Mouse (Mus musculus): ENCODE measurements at regions not wholly inside any gene's neighbourhood (a gene's known extent, or its start where the extent isn't known, plus 50 kb on each side); places are given as distances from the start of the nearest gene placed in this dataset.
A peak's percentile ranks its signal among the peaks of the same experiment; 100 is the strongest.

GRCm38 (mm10) chr2:11416122-11416521, 137.8 kb downstream of the Pfkfb3 start:
- DNase-seq = no peak

DNA sequence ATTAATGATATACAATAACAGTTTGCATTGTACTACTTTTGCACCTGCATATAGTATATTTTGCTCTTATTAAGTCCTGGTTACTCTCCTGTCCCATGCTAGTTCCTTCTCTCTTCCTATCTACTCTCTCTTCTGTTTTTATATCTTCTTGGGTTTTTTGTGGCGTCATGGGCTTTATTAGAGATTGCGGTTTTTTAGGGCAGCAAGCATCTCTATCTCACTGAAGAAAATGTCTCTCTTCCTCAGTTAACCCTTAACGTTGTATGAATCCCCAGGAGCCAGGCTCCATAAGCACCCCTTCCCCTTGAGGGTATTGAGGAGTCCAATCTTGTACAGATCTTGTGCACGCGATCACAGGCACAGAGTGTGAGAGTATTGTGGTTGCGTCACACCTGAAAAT, 141.4 kb downstream of the Pfkfb3 start:
- no peak for DNase-seq

- DNase-seq = no peak
Measured at GRCm38 (mm10) chr2:11408497-11408896, 145.4 kb downstream of the Pfkfb3 start.

GRCm38 (mm10) chr2:11406103-11406615, 147.7 kb downstream of the Pfkfb3 start:
- no peak for DNase-seq

- peak; percentile 10 for DNase-seq
Measured at GRCm38 (mm10) chr2:11402218-11402848, 151.5 kb downstream of the Pfkfb3 start.

- no peak for DNase-seq
Measured at GRCm38 (mm10) chr2:11399411-11399810, 154.5 kb downstream of the Pfkfb3 start.

DNA sequence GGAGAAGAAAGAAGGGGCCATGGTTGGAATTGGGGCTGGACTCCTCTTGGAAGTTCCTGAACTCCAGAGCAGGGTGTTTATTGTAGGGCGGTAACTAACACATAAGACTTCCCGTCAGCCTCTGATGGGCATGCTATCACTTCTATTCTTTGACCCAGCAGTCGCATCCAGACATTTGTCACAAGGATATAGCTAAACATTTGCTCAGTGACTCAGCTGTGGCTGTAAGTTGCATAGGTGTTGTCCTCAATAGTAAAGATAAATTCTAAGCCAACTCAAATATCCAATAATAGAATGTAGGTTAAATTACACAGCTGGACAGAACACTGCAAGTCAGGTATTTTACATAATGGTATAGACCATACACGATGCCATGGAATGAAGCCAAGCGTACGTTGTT, 154.9 kb downstream of the Pfkfb3 start:
- no peak for DNase-seq

GRCm38 (mm10) chr2:11398391-11398790, 155.5 kb downstream of the Pfkfb3 start:
- no peak for DNase-seq

DNA sequence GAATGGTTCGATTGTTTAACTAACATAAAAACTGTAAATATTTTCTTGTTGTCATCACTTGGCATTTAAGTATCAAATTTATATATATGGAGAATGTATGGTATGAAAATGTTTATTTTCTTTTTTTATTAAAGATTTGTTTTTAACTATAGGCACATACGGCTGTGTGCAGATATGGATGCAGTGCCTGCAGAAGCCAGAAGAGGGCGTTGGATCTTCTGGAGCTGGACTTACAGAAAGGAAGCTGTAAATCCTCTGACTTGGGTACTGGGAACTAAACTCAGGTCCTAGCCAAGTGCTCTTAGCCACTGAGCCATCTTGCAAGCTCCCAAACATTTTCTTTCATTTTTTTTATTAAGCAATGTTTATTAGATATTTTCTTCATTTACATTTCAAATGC, 157.0 kb downstream of the Pfkfb3 start:
- no peak for DNase-seq

- no peak for DNase-seq
Measured at GRCm38 (mm10) chr2:11394675-11395349, 159.1 kb downstream of the Pfkfb3 start.

GRCm38 (mm10) chr2:11391725-11392124, 162.2 kb downstream of the Pfkfb3 start:
- DNase-seq = no peak

DNA sequence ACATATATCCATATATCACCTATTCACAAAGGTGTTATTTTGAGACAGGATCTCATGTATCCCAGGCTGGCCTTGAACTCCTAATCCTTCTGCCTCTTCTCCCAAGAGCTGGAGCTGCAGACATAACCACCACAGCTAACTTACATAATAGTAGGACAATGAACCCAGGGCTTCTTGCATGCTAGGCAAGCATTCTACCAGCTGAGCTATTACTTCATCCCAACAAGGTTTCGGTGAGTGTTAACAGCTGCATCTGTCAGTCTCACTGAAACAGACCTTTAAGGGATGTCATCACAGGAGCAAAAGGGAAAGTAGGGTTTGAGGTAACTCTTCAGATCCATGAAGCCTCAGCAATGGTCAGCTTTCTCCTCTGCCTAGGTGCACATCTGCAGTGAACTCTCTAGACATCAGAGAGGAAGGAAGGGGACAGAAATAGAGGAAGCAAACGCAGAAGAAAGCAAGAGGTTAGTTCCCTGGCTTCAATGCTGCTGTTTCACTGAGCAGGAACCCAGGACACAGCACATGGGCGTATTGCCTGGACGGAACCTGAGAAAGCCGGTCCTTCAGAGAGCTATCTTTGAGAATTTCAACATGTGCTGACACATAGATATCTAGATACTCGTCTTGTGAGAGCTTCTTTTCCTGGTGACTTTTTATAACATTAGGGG, 163.1 kb downstream of the Pfkfb3 start:
- DNase-seq = peak; percentile 17

DNA sequence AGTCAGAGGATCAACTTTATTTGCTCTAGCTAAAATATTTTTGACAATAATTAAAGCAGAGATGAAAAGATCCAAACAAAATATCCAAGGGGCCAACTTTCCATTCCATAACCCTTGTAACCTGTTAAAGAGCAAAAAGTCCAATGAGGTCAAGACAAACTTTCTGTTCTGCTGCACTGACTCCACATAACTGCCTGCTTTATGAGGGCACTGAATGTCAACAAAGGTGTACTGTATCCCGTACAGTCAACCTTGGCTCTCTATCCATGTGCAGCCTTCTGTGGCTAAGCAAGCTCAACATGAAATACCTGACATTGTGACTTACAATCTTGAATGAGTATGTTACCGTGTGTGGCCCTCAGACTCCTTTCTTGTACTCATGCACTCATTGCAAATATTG, 166.3 kb downstream of the Pfkfb3 start:
- DNase-seq = no peak

DNA sequence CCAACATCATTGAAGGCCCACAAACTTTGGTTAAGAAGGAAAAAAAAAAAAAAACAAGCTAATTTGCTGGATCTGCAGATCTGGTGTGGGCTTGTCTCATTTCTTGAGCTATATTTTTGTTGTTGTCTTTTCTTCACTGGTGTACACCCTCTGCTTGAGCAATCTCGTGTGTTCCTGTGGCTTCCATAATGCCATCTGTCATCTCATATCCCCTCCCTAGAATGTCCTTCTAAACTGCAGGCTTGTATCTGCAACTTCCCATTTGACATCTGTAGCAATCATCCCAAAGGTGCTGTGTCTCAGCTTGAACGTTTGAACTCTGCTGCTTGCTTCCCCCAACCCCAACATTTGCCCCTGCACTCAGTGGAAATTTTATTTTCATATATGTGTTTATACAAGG, 170.1 kb downstream of the Pfkfb3 start:
- DNase-seq = no peak

- DNase-seq = peak; percentile 68
Measured at GRCm38 (mm10) chr2:11377213-11377612, 176.7 kb downstream of the Pfkfb3 start.

DNA sequence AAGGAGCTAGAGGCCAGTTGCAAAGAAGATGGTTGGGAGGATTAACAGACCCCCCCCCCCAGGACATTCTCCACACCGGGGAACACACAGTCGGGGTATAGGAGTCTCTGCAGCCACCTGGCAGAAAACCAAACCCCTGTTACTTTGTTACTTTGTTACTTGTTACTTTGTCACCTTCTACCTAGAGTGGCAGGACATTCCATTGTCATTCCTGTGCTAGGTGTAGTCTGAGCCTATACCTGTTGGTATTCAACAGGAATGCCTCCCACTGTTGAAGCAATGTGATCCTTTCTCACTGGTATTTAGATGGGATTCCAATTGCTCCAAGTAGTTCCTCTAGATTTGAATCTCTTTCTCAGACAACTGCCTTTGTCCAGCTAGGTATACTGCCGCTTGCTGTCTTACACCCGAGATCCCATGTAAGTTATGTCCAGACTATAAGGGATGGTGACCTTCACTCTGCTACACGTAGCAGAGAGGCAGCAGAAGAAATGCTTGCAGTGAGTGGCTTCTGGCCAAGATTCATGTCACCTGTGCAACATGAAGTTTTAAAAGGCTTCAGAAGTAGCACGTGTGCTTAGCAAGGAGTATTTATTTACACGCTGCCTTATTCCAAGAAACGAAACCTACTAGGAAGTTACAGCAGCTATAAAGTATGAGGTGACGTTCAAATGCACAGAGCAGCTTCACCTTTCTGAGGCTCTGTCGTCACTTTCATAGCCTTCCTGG, 178.0 kb downstream of the Pfkfb3 start:
- DNase-seq = peak; percentile 22

DNA sequence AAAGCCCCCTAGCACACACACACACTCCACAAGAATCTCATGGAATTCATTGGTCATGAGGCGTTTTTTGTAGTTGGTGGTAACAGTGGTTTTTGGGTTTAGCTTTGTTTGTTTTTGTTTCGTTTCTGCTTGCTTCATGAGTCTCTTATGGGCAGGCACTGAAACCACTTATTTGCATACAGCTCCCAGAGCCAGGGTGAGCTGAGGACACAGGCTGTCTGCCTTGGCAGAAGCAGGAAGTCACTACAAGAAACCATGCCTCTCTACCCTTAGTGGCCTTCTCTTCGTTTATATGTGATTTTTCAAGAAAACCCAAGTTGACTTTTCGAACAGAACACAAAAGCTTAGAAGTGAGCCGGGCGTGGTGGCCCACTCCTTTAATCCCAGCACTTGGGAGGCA, 178.8 kb downstream of the Pfkfb3 start:
- peak; percentile 78 for DNase-seq

GRCm38 (mm10) chr2:11370273-11370672, 183.6 kb downstream of the Pfkfb3 start:
- no peak for DNase-seq

DNA sequence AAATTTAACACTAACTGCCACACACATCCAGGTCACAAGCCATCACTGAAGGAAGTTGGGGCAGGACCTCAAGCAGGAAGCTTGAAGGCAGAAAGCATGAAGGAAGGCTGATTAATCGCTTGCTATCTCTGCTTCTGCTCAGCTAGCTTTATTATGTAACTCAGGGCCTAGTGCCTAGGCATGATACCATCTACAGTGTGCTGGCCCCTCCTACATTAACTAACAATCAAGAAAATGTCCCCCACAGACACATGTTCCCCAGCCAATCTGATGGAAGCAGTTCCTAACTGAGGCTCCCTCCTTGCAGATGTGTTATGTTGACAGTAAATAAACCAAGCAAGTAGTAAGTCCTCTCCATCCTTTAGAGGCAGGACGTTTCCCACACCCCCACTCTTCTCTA, 186.6 kb downstream of the Pfkfb3 start:
- no peak for DNase-seq

DNA sequence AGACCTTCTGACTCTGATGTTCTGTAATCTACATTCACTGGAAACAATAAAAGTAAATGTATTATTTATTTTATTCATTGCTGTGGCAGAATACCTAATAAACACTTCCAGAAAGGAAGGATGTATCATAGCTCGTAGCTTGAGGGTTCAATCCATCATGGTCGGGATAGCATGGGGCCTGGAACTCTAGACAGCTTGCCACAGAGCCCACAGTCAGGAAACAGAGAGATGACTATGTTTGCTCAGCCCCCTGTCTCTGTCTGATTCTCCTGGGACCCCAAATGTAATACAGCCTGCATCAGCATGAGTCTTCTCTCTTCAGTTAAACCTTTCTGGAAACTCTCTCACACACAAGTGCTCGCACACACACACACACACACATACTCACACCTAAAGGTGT, 188.1 kb downstream of the Pfkfb3 start:
- peak; percentile 9 for DNase-seq

- peak; percentile 26 for DNase-seq
Measured at GRCm38 (mm10) chr2:11365371-11365770, 188.5 kb downstream of the Pfkfb3 start.

- DNase-seq = no peak
Measured at GRCm38 (mm10) chr2:11364111-11364510, 189.8 kb downstream of the Pfkfb3 start.

- no peak for DNase-seq
Measured at GRCm38 (mm10) chr2:11363061-11363464, 190.8 kb downstream of the Pfkfb3 start.

All from lung, postnatal 10 days (tissue).